Mouse (Mus musculus) kidney, embryonic 15.5 days (tissue): ENCODE results near the gene Csnk2a1. TPM values are rescaled to one million over a fixed set of nuclear protein-coding genes. Genes with fewer than 3 reads are reported as not detected.
"Not testable (repeated sequence)": the region's sequence is repeated elsewhere in the genome, so short reads cannot be mapped to it uniquely, and the experiment has no call there.

Experiments
- ATAC-seq: fragments of 200-750 bp; cut with Nextera tagmentation; replicated peaks from 2 replicates; pipeline ENCODE4 v1.8.0; 2017; ENCODE audit warnings: moderate TSS enrichment; ENCODE audit not compliant: low FRiP score
- H3K27ac ChIP-seq: fragments of 300-500 bp; sonication (generic); 2 replicates; pipeline ENCODE4 v1.5.1; 2015; ENCODE audit warnings: mild to moderate bottlenecking, inconsistent platforms
- H3K27me3 ChIP-seq: fragments of 300-500 bp; sonication (generic); 2 replicates; pipeline ENCODE4 v1.6.1; 2015; ENCODE audit warnings: inconsistent platforms
- H3K36me3 ChIP-seq: fragments of 300-500 bp; sonication (generic); 2 replicates; pipeline ENCODE4 v1.6.1; 2015; ENCODE audit warnings: inconsistent platforms
- H3K4me1 ChIP-seq: fragments of 300-500 bp; sonication (generic); 2 replicates; pipeline ENCODE4 v1.6.1; 2015; ENCODE audit warnings: inconsistent platforms
- H3K4me2 ChIP-seq: fragments of 300-500 bp; sonication (generic); 2 replicates; pipeline ENCODE4 v1.6.1; 2015; ENCODE audit warnings: moderate library complexity, mild to moderate bottlenecking, inconsistent platforms
- H3K4me3 ChIP-seq: fragments of 300-500 bp; sonication (generic); replicated peaks from 2 replicates; pipeline ENCODE4 v1.5.1; 2015; ENCODE audit warnings: mild to moderate bottlenecking, inconsistent platforms
- H3K9ac ChIP-seq: fragments of 300-500 bp; sonication (generic); 2 replicates; pipeline ENCODE4 v1.6.1; 2015; ENCODE audit warnings: mild to moderate bottlenecking, inconsistent platforms
- H3K9me3 ChIP-seq: fragments of 300-500 bp; sonication (generic); replicated peaks from 2 replicates; pipeline ENCODE4 v1.6.1; 2016; ENCODE audit warnings: inconsistent platforms
- WGBS: fragments of 180-500 bp; shearing (Covaris S2); methylation state at CpG from one replicate; pipeline ENCODE4 v1.1.7; 2015; ENCODE audit warnings: mixed read lengths; 5-methylcytosine and 5-hydroxymethylcytosine counted together
- polyA plus RNA-seq: library from polyadenylated mRNA; unstranded; fragments of >200 nt; fragmentation: Nextera tagmentation; extraction: Ambion mirVana; gene quantifications from 2 replicates; pipeline ENCODE4 v1.2.1, GENCODE M21; 2015

Csnk2a1 gene
- polyA plus RNA-seq, 1 experiment from 2014 or later: 93.4 TPM

GRCm38 (mm10) chr2:152240580-152240979 is 13.9 kb downstream of the Csnk2a1 start:
- Histone ChIP-seq H3K4me3 (no peak overlapping the region), H3K9me3 (no peaks in the 10 kb centered on the region), H3K4me1 (0 out of 2 replicates have a peak, but pooled peaks cover 5% of the 10 kb centered on the region), H3K27ac (no peak overlapping the region), H3K27me3 (no peaks in the 10 kb centered on the region), H3K36me3 (peaks cover 34% of the 10 kb centered on the region), H3K4me2 (no peak overlapping the region), H3K9ac (no peak overlapping the region)
- whole genome bisulfite sequencing: 29% methylated on average over 2 of the region's 2 CpGs
- no peak for ATAC-seq

- Histone ChIP-seq H3K4me2 (no peak overlapping the region), H3K9me3 (no peaks in the 10 kb centered on the region), H3K27me3 (no peaks in the 10 kb centered on the region), H3K27ac (no peak overlapping the region), H3K9ac (no peak overlapping the region), H3K36me3 (peaks cover 21% of the 10 kb centered on the region), H3K4me3 (no peak overlapping the region), H3K4me1 (no peaks in the 10 kb centered on the region)
- no peak for ATAC-seq
- 88% methylated on average over 1 of the region's 1 CpGs for WGBS
These were observed 20.6 kb downstream of the Csnk2a1 start for GRCm38 (mm10) chr2:152247213-152247612.

- no peak overlapping the region for H3K4me2 ChIP-seq
- peaks cover 45% of the 10 kb centered on the region for H3K36me3 ChIP-seq
- no peaks in the 10 kb centered on the region for H3K27me3 ChIP-seq
- WGBS: 80% methylated on average over 4 of the region's 4 CpGs
- H3K4me3 ChIP-seq: no peak overlapping the region
- ATAC-seq: no peak
- H3K9me3 ChIP-seq: no peaks in the 10 kb centered on the region
- no peak overlapping the region for H3K27ac ChIP-seq
- no peaks in the 10 kb centered on the region for H3K4me1 ChIP-seq
- no peak overlapping the region for H3K9ac ChIP-seq
These were observed 23.9 kb downstream of the Csnk2a1 start for GRCm38 (mm10) chr2:152250511-152250910.

GRCm38 (mm10) chr2:152259739-152260138 is 33.1 kb downstream of the Csnk2a1 start:
- WGBS: 93% methylated on average over 1 of the region's 1 CpGs
- ATAC-seq: no peak

GRCm38 (mm10) chr2:152273639-152274038 is 47.0 kb downstream of the Csnk2a1 start:
- no peaks in the 10 kb centered on the region for H3K27me3 ChIP-seq

More at GRCm38 (mm10) chr2:152259739-152260138, 33.1 kb downstream of the Csnk2a1 start:
- no peak overlapping the region for H3K4me3 ChIP-seq
- H3K9ac ChIP-seq: no peak overlapping the region
- H3K4me2 ChIP-seq: no peak overlapping the region
- H3K9me3 ChIP-seq: no peaks in the 10 kb centered on the region
- H3K27me3 ChIP-seq: no peaks in the 10 kb centered on the region
- no peak overlapping the region for H3K27ac ChIP-seq
- H3K36me3 ChIP-seq: peaks cover 82% of the 10 kb centered on the region
- H3K4me1 ChIP-seq: no peaks in the 10 kb centered on the region

GRCm38 (mm10) chr2:152281407-152281806 is 54.8 kb downstream of the Csnk2a1 start:
- Histone ChIP-seq H3K27ac (no peak overlapping the region), H3K4me3 (no peak overlapping the region), H3K36me3 (peaks cover 81% of the 10 kb centered on the region), H3K4me1 (no peaks in the 10 kb centered on the region), H3K9ac (no peak overlapping the region), H3K4me2 (no peak overlapping the region), H3K27me3 (no peaks in the 10 kb centered on the region), H3K9me3 (no peaks in the 10 kb centered on the region)
- WGBS: 77% methylated on average over 3 of the region's 3 CpGs
- ATAC-seq: no peak

More at GRCm38 (mm10) chr2:152273639-152274038, 47.0 kb downstream of the Csnk2a1 start:
- Histone ChIP-seq H3K9me3 (no peaks in the 10 kb centered on the region), H3K27ac (no peak overlapping the region), H3K36me3 (peaks cover 86% of the 10 kb centered on the region), H3K4me2 (no peak overlapping the region), H3K4me3 (no peak overlapping the region), H3K9ac (no peak overlapping the region), H3K4me1 (no peaks in the 10 kb centered on the region)
- no peak for ATAC-seq
- 75% methylated on average over 2 of the region's 2 CpGs for WGBS

- WGBS: 95% methylated on average over 5 of the region's 5 CpGs
- Histone ChIP-seq H3K36me3 (peaks cover 48% of the 10 kb centered on the region), H3K27ac (no peak overlapping the region), H3K9ac (no peak overlapping the region), H3K9me3 (no peaks in the 10 kb centered on the region), H3K4me1 (no peaks in the 10 kb centered on the region), H3K27me3 (no peaks in the 10 kb centered on the region), H3K4me2 (no peak overlapping the region), H3K4me3 (no peak overlapping the region)
- no peak for ATAC-seq
These were observed 60.9 kb downstream of the Csnk2a1 start for GRCm38 (mm10) chr2:152287560-152287959.

- H3K9ac ChIP-seq: no peak overlapping the region
- H3K27ac ChIP-seq: no peak overlapping the region
- H3K4me2 ChIP-seq: no peak overlapping the region
- H3K36me3 ChIP-seq: peaks cover 43% of the 10 kb centered on the region
- H3K9me3 ChIP-seq: no peaks in the 10 kb centered on the region
- no peak for ATAC-seq
- H3K4me3 ChIP-seq: no peak overlapping the region
- no peaks in the 10 kb centered on the region for H3K27me3 ChIP-seq
- 0 out of 2 replicates have a peak, but pooled peaks cover under 1% of the 10 kb centered on the region for H3K4me1 ChIP-seq
- 75% methylated on average over 8 of the region's 8 CpGs for WGBS
These were observed 61.4 kb downstream of the Csnk2a1 start for GRCm38 (mm10) chr2:152288046-152288445.

GRCm38 (mm10) chr2:152289623-152290022 is 63.0 kb downstream of the Csnk2a1 start:
- H3K4me1 ChIP-seq, H3K9ac ChIP-seq, H3K4me3 ChIP-seq, H3K9me3 ChIP-seq, H3K4me2 ChIP-seq, H3K27me3 ChIP-seq, H3K27ac ChIP-seq, ATAC-seq: not testable (repeated sequence)
- 84% methylated on average over 2 of the region's 2 CpGs for WGBS
- H3K36me3 ChIP-seq: peaks cover 28% of the 10 kb centered on the region

GRCm38 (mm10) chr2:152292475-152292874 is 65.8 kb downstream of the Csnk2a1 start:
- 64% methylated on average over 2 of the region's 2 CpGs for WGBS
- no peak overlapping the region for H3K9ac ChIP-seq
- no peak overlapping the region for H3K4me2 ChIP-seq
- no peaks in the 10 kb centered on the region for H3K9me3 ChIP-seq
- H3K36me3 ChIP-seq: 0 out of 2 replicates have a peak, but pooled peaks cover 8% of the 10 kb centered on the region
- no peaks in the 10 kb centered on the region for H3K27me3 ChIP-seq
- no peak overlapping the region for H3K4me3 ChIP-seq
- peaks cover 19% of the 10 kb centered on the region for H3K4me1 ChIP-seq
- no peak overlapping the region for H3K27ac ChIP-seq
- ATAC-seq: no peak

- peak; percentile 68 for ATAC-seq
- WGBS: 1% methylated on average over 15 of the region's 15 CpGs
- H3K9ac ChIP-seq: peak overlapping the region; percentile 96
These were observed 66.6 kb downstream of the Csnk2a1 start for GRCm38 (mm10) chr2:152293179-152293726.

GRCm38 (mm10) chr2:152293727-152294475 is 67.3 kb downstream of the Csnk2a1 start, which contains the start of gene Tbc1d20:
Tbc1d20 (plus strand) TSS chr2:152293828.
- Histone ChIP-seq H3K4me2 (peak within 1 kb of the TSS; percentile 87), H3K4me1 (peaks cover 22% of the 10 kb centered on the region), H3K9me3 (no peaks in the 10 kb centered on the region), H3K36me3 (peaks cover 9% of the 10 kb centered on the region; the same call in 1 of the 2 replicates), H3K27ac (peak within 1 kb of the TSS; percentile 90), H3K4me3 (peak within 1 kb of the TSS; percentile 91), H3K9ac (peak within 1 kb of the TSS; percentile 96), H3K27me3 (no peaks in the 10 kb centered on the region)
- peak; percentile 99 for ATAC-seq
- WGBS: under 1% methylated on average over 65 of the region's 70 CpGs

More at GRCm38 (mm10) chr2:152293179-152293726, 66.6 kb downstream of the Csnk2a1 start:
- Histone ChIP-seq H3K4me1 (peaks cover 22% of the 10 kb centered on the region), H3K27me3 (no peaks in the 10 kb centered on the region), H3K4me2 (peak overlapping the region; percentile 87), H3K4me3 (peak overlapping the region; percentile 91), H3K36me3 (peaks cover 11% of the 10 kb centered on the region; the same call in 1 of the 2 replicates), H3K9me3 (no peaks in the 10 kb centered on the region), H3K27ac (no peak overlapping the region)
